Mouse (Mus musculus): ENCODE measurements around the gene Ogg1. TPM values are rescaled to one million over a fixed set of nuclear protein-coding genes. Genes with fewer than 3 reads are reported as not detected.

The Ogg1 gene
- polyA plus RNA-seq, 2 experiments: 4.5 to 8.0 TPM

DNA sequence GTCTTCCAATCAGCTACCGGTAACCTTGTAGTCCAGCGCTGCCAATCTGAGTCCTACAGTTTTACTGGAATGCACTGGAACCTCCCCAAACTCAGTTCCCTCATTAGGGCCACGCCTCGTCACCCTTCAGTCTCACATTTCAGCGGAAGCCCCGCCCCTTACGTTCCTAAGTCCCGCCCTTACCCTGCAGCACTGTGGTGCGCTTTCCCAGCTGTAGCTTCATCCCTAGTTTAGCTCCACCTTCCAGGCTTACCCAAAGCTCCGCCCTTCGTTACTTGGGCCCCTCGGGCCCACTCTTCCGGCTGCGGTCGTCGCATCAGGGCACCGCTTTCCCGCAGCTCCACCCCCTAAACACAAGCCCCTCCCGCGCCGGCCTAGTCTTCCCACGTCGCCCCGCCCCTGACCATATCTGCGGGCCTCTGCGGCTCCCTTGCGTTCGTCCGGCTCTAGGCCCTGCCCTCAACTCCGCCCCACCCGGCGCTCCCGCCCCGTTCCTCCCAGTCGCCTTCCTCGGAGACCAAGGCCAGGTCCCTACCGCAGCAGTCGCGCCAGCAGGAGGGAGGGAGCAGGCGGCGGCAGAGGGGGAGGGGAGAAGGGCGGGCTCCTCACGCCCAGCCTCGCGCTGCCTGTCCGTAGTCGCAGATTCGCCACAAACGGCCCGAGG, 20.3 kb upstream of the Ogg1 start:
- TF ChIP-seq EP300 (IDR thresholded peaks at IDR 0.05; ENCODE audit: low read depth) (peak; percentile 47; the same call in 1 of the 2 replicates), CTCF (IDR thresholded peaks at IDR 0.05; ENCODE audit: low read depth) (no peak)
- ATAC-seq (ENCODE audit: insufficient read depth): peak; percentile 94
- peaks cover 13% of the 10 kb centered on the region for H3K36me3 ChIP-seq (replicated peaks; ENCODE audit: control insufficient read depth, insufficient read depth, low read depth)
- under 1% methylated on average over 50 of the region's 50 CpGs for WGBS (ENCODE audit: insufficient replicate concordance)
- DNase-seq (ENCODE audit: low read depth in 3 of 3, low spot score in 3 of 3): peak; percentile 97 to 99 (median 97)
- no peaks in the 10 kb centered on the region for H3K27me3 ChIP-seq (ENCODE audit: control insufficient read depth, insufficient read depth, low read length)
- H3K9me3 ChIP-seq (ENCODE audit: control insufficient read depth, low read length): no peaks in the 10 kb centered on the region
- H3K4me2 ChIP-seq (ENCODE audit: low read depth): peak overlapping the region; percentile 86
- H3K27ac ChIP-seq: peak overlapping the region; percentile 96
- peaks cover 12 to 13% of the 10 kb centered on the region in 2 experiments for H3K4me1 ChIP-seq (replicated peaks; ENCODE audit: control insufficient read depth in 2 of 2, insufficient read depth in 2 of 2, low read length in 1 of 2)
- H3K4me3 ChIP-seq (ENCODE audit: insufficient read depth in 1 of 2, low read depth in 2 of 2, low read length in 2 of 2): peak overlapping the region; percentile 85 to 98
- H3K9ac ChIP-seq (replicated peaks): peak overlapping the region; percentile 98

DNA sequence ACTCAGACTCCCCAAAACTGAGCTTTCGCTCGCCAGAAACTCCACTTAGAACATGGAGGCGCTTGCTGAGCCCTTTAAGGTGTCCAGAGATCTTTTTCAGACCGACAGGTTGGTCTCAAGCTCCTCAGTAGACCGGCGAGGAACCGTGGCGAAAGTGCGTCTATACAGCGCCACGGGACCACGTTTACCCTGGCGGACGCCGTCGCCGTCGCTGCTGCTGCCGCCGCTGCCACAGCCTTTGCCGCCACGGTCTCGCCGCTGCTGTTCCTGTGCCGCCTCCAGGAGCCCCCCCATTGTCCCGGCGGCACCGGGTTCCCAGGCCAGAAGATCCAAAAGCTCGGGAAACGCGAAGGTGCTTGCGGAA, 19.8 kb upstream of the Ogg1 start, which contains the start of gene Brpf1:
Gene Brpf1 (plus strand): TSS at position 152 of the 364 bp plus-strand sequence.
- Histone ChIP-seq H3K27me3 (ENCODE audit: control insufficient read depth, insufficient read depth, low read length) (no peaks in the 10 kb centered on the region), H3K4me2 (ENCODE audit: low read depth) (peak within 1 kb of the TSS; percentile 86), H3K9ac (replicated peaks) (peak within 1 kb of the TSS; percentile 98), H3K36me3 (replicated peaks; ENCODE audit: control insufficient read depth, insufficient read depth, low read depth) (peaks cover 13% of the 10 kb centered on the region), H3K4me3 (ENCODE audit: insufficient read depth in 1 of 2, low read depth in 2 of 2, low read length in 2 of 2) (peak within 1 kb of the TSS; percentile 85 to 98), H3K4me1 (replicated peaks; ENCODE audit: control insufficient read depth in 2 of 2, insufficient read depth in 2 of 2, low read length in 1 of 2) (peaks cover 12 to 13% of the 10 kb centered on the region in 2 experiments), H3K9me3 (ENCODE audit: control insufficient read depth, low read length) (no peaks in the 10 kb centered on the region), H3K27ac (peak within 1 kb of the TSS; percentile 96)
- TF ChIP-seq EP300 (IDR thresholded peaks at IDR 0.05; ENCODE audit: low read depth): no peak
- TF ChIP-seq CTCF (IDR thresholded peaks at IDR 0.05; ENCODE audit: low read depth): 0 out of 2 replicates have a peak, but pooled peaks have one; percentile 16
- under 1% methylated on average over 32 of the region's 32 CpGs for WGBS (ENCODE audit: insufficient replicate concordance)
- DNase-seq (ENCODE audit: low read depth in 3 of 3, low spot score in 3 of 3) (no peak), ATAC-seq (ENCODE audit: insufficient read depth) (peak; percentile 62)

DNA sequence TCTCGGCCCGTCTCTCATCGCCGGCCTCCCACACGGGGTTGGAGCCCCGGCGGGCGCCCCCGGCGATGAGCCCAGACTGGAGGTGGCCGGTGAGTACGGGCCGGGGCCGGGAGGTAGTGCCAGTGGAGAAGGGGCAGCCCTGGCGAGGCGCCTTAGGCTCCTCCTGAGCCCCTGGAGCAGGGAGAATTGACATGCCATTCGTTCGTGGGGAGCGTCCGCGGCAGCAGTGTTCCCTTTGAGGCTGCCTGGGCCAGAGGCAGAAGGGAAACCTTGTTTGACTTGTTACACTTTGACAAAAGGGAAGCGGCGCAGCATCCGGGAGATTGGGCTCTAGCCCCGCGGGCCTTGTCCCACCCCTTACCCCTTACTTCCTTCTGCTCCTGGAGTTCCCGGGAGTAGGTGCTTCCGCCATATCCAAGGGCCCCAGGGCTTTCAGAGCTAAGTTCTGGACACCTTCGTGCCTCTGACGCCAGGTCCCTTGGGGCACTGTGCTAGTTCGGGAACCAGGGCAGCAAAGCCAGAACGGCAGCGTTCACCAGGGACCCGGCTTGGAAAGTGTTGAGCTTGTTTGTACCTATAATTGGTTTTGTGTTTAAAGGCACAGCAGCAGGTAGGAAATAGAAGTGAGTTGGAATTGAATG, 19.2 kb upstream of the Ogg1 start:
- Histone ChIP-seq H3K27me3 (ENCODE audit: control insufficient read depth, insufficient read depth, low read length) (no peaks in the 10 kb centered on the region), H3K4me3 (ENCODE audit: insufficient read depth in 1 of 2, low read depth in 2 of 2, low read length in 2 of 2) (peak overlapping the region; percentile 85 to 98), H3K4me1 (replicated peaks; ENCODE audit: control insufficient read depth in 2 of 2, insufficient read depth in 2 of 2, low read length in 1 of 2) (peaks cover 12 to 13% of the 10 kb centered on the region in 2 experiments), H3K27ac (peak overlapping the region; percentile 96), H3K36me3 (replicated peaks; ENCODE audit: control insufficient read depth, insufficient read depth, low read depth) (peaks cover 14% of the 10 kb centered on the region), H3K9me3 (ENCODE audit: control insufficient read depth, low read length) (no peaks in the 10 kb centered on the region), H3K4me2 (ENCODE audit: low read depth) (peak overlapping the region; percentile 86), H3K9ac (replicated peaks) (peak overlapping the region; percentile 98)
- TF ChIP-seq EP300 (IDR thresholded peaks at IDR 0.05; ENCODE audit: low read depth) (no peak), CTCF (IDR thresholded peaks at IDR 0.05; ENCODE audit: low read depth) (no peak)
- WGBS (ENCODE audit: insufficient replicate concordance): under 1% methylated on average over 34 of the region's 34 CpGs
- DNase-seq (ENCODE audit: low read depth in 3 of 3, low spot score in 3 of 3) (no peak), ATAC-seq (ENCODE audit: insufficient read depth) (no peak)

DNA sequence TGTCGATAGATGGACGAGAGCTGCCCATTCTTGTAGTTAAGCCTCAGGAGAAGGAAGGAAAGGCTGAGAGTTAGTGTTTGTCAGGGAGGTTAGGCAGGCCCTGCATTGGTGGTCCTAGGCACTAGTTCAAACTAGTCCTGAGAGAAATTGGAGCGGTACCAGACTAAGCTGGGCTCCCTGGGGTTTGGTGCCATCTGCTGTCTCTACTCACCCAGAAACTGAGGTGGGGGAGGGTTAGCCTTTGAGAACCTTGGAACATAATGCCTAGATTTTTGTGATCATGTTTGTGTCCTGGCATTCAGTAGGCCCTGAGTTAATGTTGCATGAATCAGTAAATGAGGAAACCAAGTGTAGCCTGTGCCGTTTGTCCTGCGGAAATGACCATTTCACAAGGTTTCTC, 18.6 kb upstream of the Ogg1 start:
- TF ChIP-seq CTCF (IDR thresholded peaks at IDR 0.05; ENCODE audit: low read depth) (peak; percentile 57), EP300 (IDR thresholded peaks at IDR 0.05; ENCODE audit: low read depth) (no peak)
- peaks cover 20% of the 10 kb centered on the region for H3K36me3 ChIP-seq (replicated peaks; ENCODE audit: control insufficient read depth, insufficient read depth, low read depth)
- peaks cover 12 to 13% of the 10 kb centered on the region in 2 experiments for H3K4me1 ChIP-seq (replicated peaks; ENCODE audit: control insufficient read depth in 2 of 2, insufficient read depth in 2 of 2, low read length in 1 of 2)
- DNase-seq (ENCODE audit: low read depth in 3 of 3, low spot score in 3 of 3) (peak in 1 of 3 experiments; percentile 41), ATAC-seq (ENCODE audit: insufficient read depth) (no peak)
- peak overlapping the region; percentile 86 for H3K4me2 ChIP-seq (ENCODE audit: low read depth)
- peak overlapping the region; percentile 18 for H3K27ac ChIP-seq
- H3K4me3 ChIP-seq (ENCODE audit: insufficient read depth in 1 of 2, low read depth in 2 of 2, low read length in 2 of 2): peak overlapping the region; percentile 85 to 98
- no peaks in the 10 kb centered on the region for H3K9me3 ChIP-seq (ENCODE audit: control insufficient read depth, low read length)
- 17% methylated on average over 5 of the region's 5 CpGs for WGBS (ENCODE audit: insufficient replicate concordance)
- H3K9ac ChIP-seq (replicated peaks): peak overlapping the region; percentile 98
- no peaks in the 10 kb centered on the region for H3K27me3 ChIP-seq (ENCODE audit: control insufficient read depth, insufficient read depth, low read length)

DNA sequence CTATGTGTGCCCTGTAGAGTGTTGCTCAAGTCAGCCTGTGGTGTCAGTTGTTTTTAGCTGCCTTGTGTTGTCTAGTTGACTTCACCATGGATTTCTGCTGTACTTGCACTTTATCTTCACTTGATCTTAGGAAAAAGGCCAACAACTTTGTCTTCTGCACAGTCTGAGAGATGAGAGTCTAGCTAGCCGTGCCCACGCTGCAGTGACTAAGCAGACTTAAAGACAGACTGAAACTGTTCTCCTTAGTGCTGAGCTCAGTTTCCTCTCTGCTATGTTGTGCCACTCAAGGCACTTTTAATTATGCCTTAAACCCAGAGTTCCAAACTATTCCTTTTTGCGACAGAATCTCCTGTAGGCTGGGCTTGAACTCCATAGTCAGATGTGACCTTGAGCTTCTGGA, 10.8 kb upstream of the Ogg1 start:
- TF ChIP-seq CTCF (IDR thresholded peaks at IDR 0.05; ENCODE audit: low read depth) (no peak), EP300 (IDR thresholded peaks at IDR 0.05; ENCODE audit: low read depth) (no peak)
- H3K4me1 ChIP-seq (replicated peaks; ENCODE audit: control insufficient read depth in 2 of 2, insufficient read depth in 2 of 2, low read length in 1 of 2): no peaks in the 10 kb centered on the region
- 86% methylated on average over 3 of the region's 3 CpGs for WGBS (ENCODE audit: insufficient replicate concordance)
- H3K27ac ChIP-seq: no peak overlapping the region
- H3K4me3 ChIP-seq (ENCODE audit: insufficient read depth in 1 of 2, low read depth in 2 of 2, low read length in 2 of 2): no peak overlapping the region
- no peak for DNase-seq (ENCODE audit: low read depth in 3 of 3, low spot score in 3 of 3)
- H3K9me3 ChIP-seq (ENCODE audit: control insufficient read depth, low read length): no peaks in the 10 kb centered on the region
- H3K27me3 ChIP-seq (ENCODE audit: control insufficient read depth, insufficient read depth, low read length): no peaks in the 10 kb centered on the region
- no peak overlapping the region for H3K4me2 ChIP-seq (ENCODE audit: low read depth)
- peaks cover 81% of the 10 kb centered on the region for H3K36me3 ChIP-seq (replicated peaks; ENCODE audit: control insufficient read depth, insufficient read depth, low read depth)
- no peak overlapping the region for H3K9ac ChIP-seq (replicated peaks)
- ATAC-seq (ENCODE audit: insufficient read depth): no peak
